ENCODE assay signal across 16 mouse cellular contexts in genomic region chr4:115937061-115937976, GRCm38 (mm10). TPM values are rescaled to one million over a fixed set of nuclear protein-coding genes. Genes with fewer than 3 reads are reported as not detected.
DNase-seq lines count a peak whose midpoint lies in the region; ATAC-seq and TF ChIP-seq lines count a peak whose summit lies in the region.
"Had no signal": no experiment of that assay in that cellular context is flagged by ENCODE, and none has a peak within 500 bp of the region (broad histone marks: within the 10 kb centered on the region; RNA-seq: fewer than 3 reads in every experiment).

No protein-coding gene starts in this region.

- peaks cover 99% of the 10 kb centered on the region for H3K27me3 ChIP-seq in heart, embryonic 15.5 days
- H3K27me3 ChIP-seq in heart, embryonic 11.5 days (ENCODE audit: control insufficient read depth, insufficient read depth, low read length): peaks cover 97% of the 10 kb centered on the region
- peaks cover 100% of the 10 kb centered on the region for H3K27me3 ChIP-seq in E14TG2a.4 (ENCODE audit: insufficient read depth, low read length)
- peaks cover 95% of the 10 kb centered on the region for H3K27me3 ChIP-seq in embryonic facial prominence, embryonic 12.5 days

- WGBS in heart, embryonic 15.5 days: 7% methylated on average over 19 of the region's 19 CpGs
- 3% methylated on average over 19 of the region's 19 CpGs for WGBS in heart, embryonic 11.5 days (ENCODE audit: insufficient replicate concordance)
- whole genome bisulfite sequencing in embryonic facial prominence, embryonic 12.5 days: 3% methylated on average over 19 of the region's 19 CpGs

- H3K9ac ChIP-seq in heart, embryonic 15.5 days: no peak overlapping the region
- H3K9ac ChIP-seq in heart, embryonic 11.5 days (ENCODE audit: low read depth, low read length): no peak overlapping the region
- no peak overlapping the region for H3K9ac ChIP-seq in embryonic facial prominence, embryonic 12.5 days
- H3K9ac ChIP-seq: limb, embryonic 13.5 days had no signal

- no peak overlapping the region for H3K27ac ChIP-seq in heart, embryonic 15.5 days
- H3K27ac ChIP-seq in heart, embryonic 11.5 days (ENCODE audit: low read depth, low read length): no peak overlapping the region
- no peak overlapping the region for H3K27ac ChIP-seq in embryonic facial prominence, embryonic 12.5 days
- H3K27ac ChIP-seq: limb, embryonic 13.5 days; stomach, postnatal 0 days had no signal

- no peaks in the 10 kb centered on the region for H3K9me3 ChIP-seq in heart, embryonic 15.5 days (replicated peaks)
- H3K9me3 ChIP-seq in heart, embryonic 11.5 days (replicated peaks; ENCODE audit: control insufficient read depth, low read length): no peaks in the 10 kb centered on the region
- H3K9me3 ChIP-seq in E14TG2a.4 (ENCODE audit: low read length): 0 out of 2 replicates have a peak, but pooled peaks cover 1% of the 10 kb centered on the region
- no peaks in the 10 kb centered on the region for H3K9me3 ChIP-seq in embryonic facial prominence, embryonic 12.5 days
- H3K9me3 ChIP-seq: limb, embryonic 13.5 days had no signal

- peak overlapping the region; percentile 47 for H3K4me2 ChIP-seq in heart, embryonic 15.5 days
- H3K4me2 ChIP-seq in heart, embryonic 11.5 days: no peak overlapping the region
- 0 out of 2 replicates have a peak overlapping the region, but pooled peaks have one; percentile 28 for H3K4me2 ChIP-seq in embryonic facial prominence, embryonic 12.5 days (replicated peaks)

- DNase-seq in induced T-regulatory cell, adult 2 months (ENCODE audit: low read depth): peak; percentile 12
- no peak for DNase-seq in frontal cortex, postnatal 10 days (ENCODE audit: low spot score in 2 of 2)
- DNase-seq in gastrocnemius, postnatal 25 days: no peak
- no peak for DNase-seq in cerebellum, postnatal 14 days
- DNase-seq: adrenal gland, postnatal 25 days; cerebellum, adult 11 months; kidney, adult 2 months had no signal

- TF ChIP-seq CTCF in E14TG2a.4 (conservative IDR thresholded peaks at IDR 0.05; ENCODE audit: low read length): no peak

- H3K4me3 ChIP-seq in heart, embryonic 15.5 days: peak overlapping the region; percentile 17; the same call in 1 of the 2 replicates
- no peak overlapping the region for H3K4me3 ChIP-seq in heart, embryonic 11.5 days (ENCODE audit: low read depth, low read length)
- peak overlapping the region; percentile 44; the same call in 1 of the 2 replicates for H3K4me3 ChIP-seq in E14TG2a.4 (replicated peaks; ENCODE audit: low read length)
- H3K4me3 ChIP-seq in embryonic facial prominence, embryonic 12.5 days: 0 out of 2 replicates have a peak overlapping the region, but pooled peaks have one; percentile 5

- peaks cover 24% of the 10 kb centered on the region for H3K4me1 ChIP-seq in heart, embryonic 15.5 days (replicated peaks)
- H3K4me1 ChIP-seq in heart, embryonic 11.5 days (ENCODE audit: control insufficient read depth, insufficient read depth, low read length): peaks cover 3% of the 10 kb centered on the region; the same call in 1 of the 2 replicates
- peaks cover 51% of the 10 kb centered on the region for H3K4me1 ChIP-seq in E14TG2a.4 (replicated peaks; ENCODE audit: low read depth, low read length)
- peaks cover 17% of the 10 kb centered on the region for H3K4me1 ChIP-seq in embryonic facial prominence, embryonic 12.5 days

- no peaks in the 10 kb centered on the region for H3K36me3 ChIP-seq in heart, embryonic 15.5 days
- no peaks in the 10 kb centered on the region for H3K36me3 ChIP-seq in heart, embryonic 11.5 days (ENCODE audit: control insufficient read depth, insufficient read depth, low read length)
- H3K36me3 ChIP-seq in E14TG2a.4 (ENCODE audit: insufficient read depth, low read length): no peaks in the 10 kb centered on the region
- no peaks in the 10 kb centered on the region for H3K36me3 ChIP-seq in embryonic facial prominence, embryonic 12.5 days
- H3K36me3 ChIP-seq: limb, embryonic 13.5 days had no signal

- no peak for ATAC-seq in heart, embryonic 15.5 days (replicated peaks; ENCODE audit: insufficient number of reproducible peaks, insufficient read depth, low FRiP score, low read depth)
- no peak for ATAC-seq in heart, embryonic 11.5 days (replicated peaks; ENCODE audit: insufficient number of reproducible peaks, low FRiP score, low TSS enrichment)
- ATAC-seq in embryonic facial prominence, embryonic 12.5 days (ENCODE audit: insufficient number of reproducible peaks, insufficient read depth, low FRiP score, low TSS enrichment): no peak
- ATAC-seq: forebrain, embryonic 16.5 days had no signal

RNA-seq across cellular contexts. Expression of gene Dmbx1, which starts 2.4 kb away (rescaled TPM):
- polyA plus RNA-seq in heart, embryonic 15.5 days (2015; fragmentation: Nextera tagmentation; extraction: Ambion mirVana): 0.03 and 0.04 TPM in 2 replicates
- polyA plus RNA-seq in heart, embryonic 11.5 days (2014; fragmentation: Nextera tagmentation; extraction: Ambion mirVana): not detected in 2 replicates
- 1.3 and 1.4 TPM in 2 replicates for polyA plus RNA-seq in embryonic facial prominence, embryonic 12.5 days (2016; fragmentation: Nextera tagmentation; extraction: Ambion mirVana)
- not detected for total RNA-seq in gastrocnemius, postnatal 25 days (2021)
- total RNA-seq: adrenal gland, postnatal 25 days; gastrocnemius, postnatal 4 days had no signal
- polyA plus RNA-seq: forebrain, embryonic 16.5 days; kidney, adult 2 months; limb, embryonic 13.5 days; stomach, postnatal 0 days had no signal

RNA-seq across cellular contexts. Expression of gene 6430628N08Rik, which starts 46.9 kb away (rescaled TPM):
- polyA plus RNA-seq in heart, embryonic 15.5 days (2015; fragmentation: Nextera tagmentation; extraction: Ambion mirVana): not detected in 2 replicates
- not detected in 2 replicates for polyA plus RNA-seq in heart, embryonic 11.5 days (2014; fragmentation: Nextera tagmentation; extraction: Ambion mirVana)
- not detected in 2 replicates for polyA plus RNA-seq in embryonic facial prominence, embryonic 12.5 days (2016; fragmentation: Nextera tagmentation; extraction: Ambion mirVana)
- total RNA-seq in gastrocnemius, postnatal 25 days (2021): not detected
- total RNA-seq: adrenal gland, postnatal 25 days; gastrocnemius, postnatal 4 days had no signal
- polyA plus RNA-seq: kidney, adult 2 months; limb, embryonic 13.5 days; lung, embryonic 16.5 days; stomach, postnatal 0 days had no signal

RNA-seq across cellular contexts. Expression of gene Kncn, which starts 53.1 kb away (rescaled TPM):
- polyA plus RNA-seq in heart, embryonic 15.5 days (2015; fragmentation: Nextera tagmentation; extraction: Ambion mirVana): not detected in 2 replicates
- not detected in 2 replicates for polyA plus RNA-seq in heart, embryonic 11.5 days (2014; fragmentation: Nextera tagmentation; extraction: Ambion mirVana)
- polyA plus RNA-seq in embryonic facial prominence, embryonic 12.5 days (2016; fragmentation: Nextera tagmentation; extraction: Ambion mirVana): not detected in 2 replicates
- total RNA-seq in gastrocnemius, postnatal 25 days (2021): not detected
- total RNA-seq: adrenal gland, postnatal 25 days; gastrocnemius, postnatal 4 days had no signal
- polyA plus RNA-seq: kidney, adult 2 months; limb, embryonic 13.5 days; lung, embryonic 16.5 days; stomach, postnatal 0 days had no signal
